Mouse (Mus musculus) liver, adult 2 months (tissue): ENCODE data around the gene Dhrs7b. TPM values are rescaled to one million over a fixed set of nuclear protein-coding genes. Genes with fewer than 3 reads are reported as not detected.

ENCODE experiments used
- DNase-seq: peaks from one replicate; pipeline ENCODE4 v3.0.0-alpha.2; 2011; ENCODE audit warnings: low read depth, low spot score; ENCODE audit errors: extremely low read depth
- H3K27ac ChIP-seq: fragments of 200-500 bp; replicated peaks from 2 replicates; pipeline ENCODE4 v1.5.1; 2012; ENCODE audit warnings: low read depth, mild to moderate bottlenecking, control low read depth, inconsistent platforms, low read length; ENCODE audit not compliant: insufficient read depth
- H3K27me3 ChIP-seq: fragments of 200-500 bp; 2 replicates; pipeline ENCODE4 v1.6.1; 2012; ENCODE audit warnings: mild to moderate bottlenecking, moderate library complexity, low read length, inconsistent platforms; ENCODE audit not compliant: control insufficient read depth, insufficient read depth
- H3K36me3 ChIP-seq: fragments of 200-500 bp; 2 replicates; pipeline ENCODE4 v1.6.1; 2012; ENCODE audit warnings: low read length, inconsistent platforms; ENCODE audit not compliant: control insufficient read depth, insufficient read depth
- H3K4me1 ChIP-seq: fragments of 200-500 bp; 2 replicates; pipeline ENCODE4 v1.6.1; 2011; ENCODE audit warnings: low read length; ENCODE audit not compliant: control insufficient read depth, insufficient read depth
- H3K4me3 ChIP-seq: fragments of 200-500 bp; 2 replicates; pipeline ENCODE4 v1.5.1; 2011; ENCODE audit warnings: low read depth, mild to moderate bottlenecking, control low read depth, low read length, moderate library complexity; ENCODE audit not compliant: insufficient read depth
- H3K79me2 ChIP-seq: fragments of 200-500 bp; 2 replicates; pipeline ENCODE4 v1.6.1; 2012; ENCODE audit warnings: inconsistent platforms, mild to moderate bottlenecking, low read length, moderate library complexity; ENCODE audit not compliant: control insufficient read depth, insufficient read depth
- H3K9ac ChIP-seq: fragments of 200-500 bp; 2 replicates; pipeline ENCODE4 v1.6.1; 2012; ENCODE audit warnings: low read depth, mild to moderate bottlenecking, control low read depth, inconsistent platforms, low read length
- CTCF ChIP-seq: fragments of 200-500 bp; IDR thresholded peaks from 2 replicates; pipeline ENCODE4 v1.5.1; 2011; ENCODE audit warnings: low read depth, low read length, control low read depth
- POLR2A ChIP-seq: fragments of 200-500 bp; IDR thresholded peaks from 2 replicates; pipeline ENCODE4 v1.6.1; 2011; ENCODE audit warnings: low read length, control low read depth; ENCODE audit not compliant: insufficient read depth; ENCODE audit errors: extremely low read depth
- WGBS: fragments of 180-500 bp; shearing (Covaris S2); methylation state at CpG from one replicate; pipeline ENCODE4 v1.1.7; 2018; 5-methylcytosine and 5-hydroxymethylcytosine counted together
- polyA plus RNA-seq: library from polyadenylated mRNA; depleted of rRNA; stranded (reverse); fragments of >200 nt; gene quantifications from 2 replicates; pipeline ENCODE4 v1.2.3, GENCODE M21; 2012; rRNA removed
- total RNA-seq: library from RNA; depleted of rRNA; stranded (reverse); fragments of >200 nt; gene quantifications from 2 replicates; pipeline ENCODE4 v1.2.3, GENCODE M21; 2014; rRNA removed

Gene Dhrs7b
- total and polyA plus RNA-seq, 2 experiments, result 15.0 to 28.8 TPM

- peaks cover 3% of the 10 kb centered on the region; the same call in 1 of the 2 replicates for H3K79me2 ChIP-seq
- 91% methylated on average over 10 of the region's 10 CpGs for WGBS
- DNase-seq, result no peak
Measured at GRCm38 (mm10) chr11:60905407-60906120, 75.1 kb downstream of the Dhrs7b start.

DNA sequence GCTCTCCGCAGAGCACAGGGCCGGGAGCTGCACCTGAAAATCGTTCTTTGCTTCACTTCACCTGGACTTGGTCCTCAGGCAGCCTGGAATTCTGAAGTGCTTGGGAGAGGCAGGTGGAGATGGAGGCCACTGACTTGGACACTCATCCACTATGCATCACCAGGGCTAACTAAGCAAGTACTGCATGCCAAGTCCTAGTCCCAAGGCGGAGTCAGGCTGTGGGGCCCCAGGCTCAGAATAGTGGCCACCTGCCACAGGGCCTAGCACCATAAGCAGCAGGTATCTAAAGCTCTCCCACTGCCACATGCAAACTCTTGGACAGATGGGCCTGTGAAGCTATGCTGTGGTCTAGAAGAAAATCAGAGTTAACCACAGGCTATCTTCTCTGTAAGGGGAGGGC lies 76.0 kb downstream of the Dhrs7b start:
- Histone ChIP-seq H3K27me3 (no peaks in the 10 kb centered on the region), H3K4me1 (peaks cover 12% of the 10 kb centered on the region; the same call in 1 of the 2 replicates), H3K4me3 (no peak overlapping the region), H3K79me2 (peaks cover 5% of the 10 kb centered on the region; the same call in 1 of the 2 replicates), H3K27ac (no peak overlapping the region), H3K9ac (no peak overlapping the region), H3K36me3 (peaks cover 3% of the 10 kb centered on the region; the same call in 1 of the 2 replicates)
- DNase-seq, result no peak
- no peak for TF ChIP-seq POLR2A
- no peak for TF ChIP-seq CTCF
- WGBS, result 90% methylated on average over 4 of the region's 4 CpGs

More at GRCm38 (mm10) chr11:60905407-60906120, 75.1 kb downstream of the Dhrs7b start:
- no peaks in the 10 kb centered on the region for H3K27me3 ChIP-seq
- peaks cover 3% of the 10 kb centered on the region; the same call in 1 of the 2 replicates for H3K36me3 ChIP-seq
- TF ChIP-seq CTCF (no peak), POLR2A (no peak)
- no peak overlapping the region for H3K4me3 ChIP-seq
- H3K9ac ChIP-seq, result no peak overlapping the region
- H3K27ac ChIP-seq, result no peak overlapping the region
- peaks cover 10% of the 10 kb centered on the region; the same call in 1 of the 2 replicates for H3K4me1 ChIP-seq

DNA sequence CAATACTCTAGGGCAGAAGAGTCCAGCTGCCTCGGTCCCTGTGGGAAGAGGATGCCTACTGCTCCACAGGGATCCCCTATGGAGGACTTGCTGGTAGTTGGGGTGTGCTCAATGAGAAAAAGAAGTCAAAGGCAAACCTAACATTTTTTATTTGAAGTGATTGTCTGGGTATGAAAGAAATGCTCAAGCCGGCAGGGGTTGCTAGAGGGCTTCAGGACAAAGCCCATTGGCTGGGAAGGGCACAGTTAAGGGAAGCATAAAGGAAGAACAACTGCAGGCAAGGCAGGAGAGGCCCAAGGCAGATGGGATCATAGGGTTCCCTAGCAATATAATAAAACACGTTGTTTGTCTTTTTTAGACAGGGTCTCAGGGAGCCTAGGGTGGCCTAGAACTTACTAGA lies 77.6 kb downstream of the Dhrs7b start:
- Histone ChIP-seq H3K27me3 (no peaks in the 10 kb centered on the region), H3K9ac (no peak overlapping the region), H3K4me3 (no peak overlapping the region), H3K27ac (no peak overlapping the region), H3K36me3 (peaks cover 3% of the 10 kb centered on the region; the same call in 1 of the 2 replicates), H3K79me2 (peaks cover 8% of the 10 kb centered on the region; the same call in 1 of the 2 replicates), H3K4me1 (peaks cover 15% of the 10 kb centered on the region)
- TF ChIP-seq CTCF, result no peak
- TF ChIP-seq POLR2A, result no peak
- no peak for DNase-seq
- WGBS, result 70% methylated on average over 3 of the region's 3 CpGs

DNA sequence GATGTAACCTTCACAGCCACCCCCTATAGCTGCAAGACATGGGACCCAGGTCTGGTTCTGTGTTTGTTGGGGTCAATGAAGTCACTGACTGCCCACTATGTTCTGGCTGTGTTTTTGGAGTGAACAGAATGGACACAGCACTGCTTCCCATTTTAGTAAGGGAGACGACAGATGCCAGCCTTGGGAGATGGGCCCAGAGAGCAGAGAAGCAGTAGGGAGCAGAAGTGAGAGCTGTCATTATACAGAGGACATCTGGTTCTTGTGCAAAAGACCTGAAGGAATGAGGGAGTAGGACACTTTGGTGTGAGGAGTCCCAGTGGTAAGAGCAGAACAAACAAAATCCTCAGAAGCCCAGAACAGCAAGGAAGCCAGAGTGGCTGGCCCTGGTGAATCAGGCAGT lies 79.2 kb downstream of the Dhrs7b start:
- no peak for DNase-seq
- peaks cover 15% of the 10 kb centered on the region for H3K4me1 ChIP-seq
- 100% methylated on average over 1 of the region's 1 CpGs for WGBS
- peaks cover 8% of the 10 kb centered on the region; the same call in 1 of the 2 replicates for H3K79me2 ChIP-seq
- peaks cover 3% of the 10 kb centered on the region; the same call in 1 of the 2 replicates for H3K36me3 ChIP-seq
- H3K4me3 ChIP-seq, result no peak overlapping the region
- H3K27ac ChIP-seq, result no peak overlapping the region
- no peaks in the 10 kb centered on the region for H3K27me3 ChIP-seq
- TF ChIP-seq CTCF (no peak), POLR2A (no peak)
- no peak overlapping the region for H3K9ac ChIP-seq

Other genes with a start within 250 kb of the Dhrs7b start
- 2.7 and 3.8 TPM in 2 replicates for gene Llgl1, start 130.9 kb upstream of the Dhrs7b start, total RNA-seq
- 8.9 and 11.5 TPM in 2 replicates for gene Llgl1, start 130.9 kb upstream of the Dhrs7b start, polyA plus RNA-seq
- 33.4 and 35.1 TPM in 2 replicates for gene Flii, start 103.4 kb upstream of the Dhrs7b start, total RNA-seq
- gene Flii, start 103.4 kb upstream of the Dhrs7b start, polyA plus RNA-seq, result 82.7 and 86.7 TPM in 2 replicates
- 10.7 and 13.1 TPM in 2 replicates for gene Mief2, start 102.2 kb upstream of the Dhrs7b start, total RNA-seq
- 20.3 and 26.3 TPM in 2 replicates for gene Mief2, start 102.2 kb upstream of the Dhrs7b start, polyA plus RNA-seq
- 3.3 and 3.4 TPM in 2 replicates for gene Top3a, start 53.3 kb upstream of the Dhrs7b start, total RNA-seq
- gene Top3a, start 53.3 kb upstream of the Dhrs7b start, polyA plus RNA-seq, result 3.4 and 3.8 TPM in 2 replicates
- gene Smcr8, start 53.1 kb upstream of the Dhrs7b start, total RNA-seq, result 9.3 and 12.8 TPM in 2 replicates
- gene Smcr8, start 53.1 kb upstream of the Dhrs7b start, polyA plus RNA-seq, result 6.2 and 7.7 TPM in 2 replicates
- 162 and 214 TPM in 2 replicates for gene Shmt1, start 18.9 kb upstream of the Dhrs7b start, total RNA-seq
- gene Shmt1, start 18.9 kb upstream of the Dhrs7b start, polyA plus RNA-seq, result 239 and 306 TPM in 2 replicates
- 19.8 and 20.0 TPM in 2 replicates for gene Tmem11, start 48.6 kb downstream of the Dhrs7b start, total RNA-seq
- gene Tmem11, start 48.6 kb downstream of the Dhrs7b start, polyA plus RNA-seq, result 48.9 and 67.8 TPM in 2 replicates
- gene Natd1, start 84.1 kb downstream of the Dhrs7b start, total RNA-seq, result 1.1 and 2.2 TPM in 2 replicates
- gene Natd1, start 84.1 kb downstream of the Dhrs7b start, polyA plus RNA-seq, result 6.6 and 7.0 TPM in 2 replicates
- 25.7 and 30.3 TPM in 2 replicates for gene Map2k3, start 101.4 kb downstream of the Dhrs7b start, total RNA-seq
- 36.9 and 39.7 TPM in 2 replicates for gene Map2k3, start 101.4 kb downstream of the Dhrs7b start, polyA plus RNA-seq
- gene Kcnj12, start 191.9 kb downstream of the Dhrs7b start, total RNA-seq, result not detected in 2 replicates
- gene Kcnj12, start 191.9 kb downstream of the Dhrs7b start, polyA plus RNA-seq, result not detected in 2 replicates